Mouse (Mus musculus) c-Kit-positive CD71-positive TER-119-positive erythroid progenitor cells, embryonic 14.5 days (primary cell): ENCODE results near the gene Esp18.

Experiments used
- DNase-seq: peaks from one replicate; pipeline ENCODE4 v3.0.0-alpha.2; 2013; ENCODE audit warnings: low spot score

Esp18 gene

GRCm38 (mm10) chr17:39406059-39406458 is at the start of gene Esp18:
Gene Esp18 (plus strand): TSS chr17:39406359.
- no peak for DNase-seq

GRCm38 (mm10) chr17:39363316-39363715 is 42.8 kb upstream of the Esp18 start:
- no peak for DNase-seq
